Mouse (Mus musculus) liver, adult (tissue): Measurements from ENCODE around the gene 9930021J03Rik.

Experiments
- GATA4 ChIP-seq: IDR thresholded peaks from 2 replicates; pipeline ENCODE4 v1.6.1; 2014; ENCODE audit warnings: mild to moderate bottlenecking, low read length; ENCODE audit not compliant: insufficient replicate concordance

The 9930021J03Rik gene

GRCm38 (mm10) chr19:29805917-29806785 is at the start of gene 9930021J03Rik:
Gene 9930021J03Rik (minus strand): TSS chr19:29805989.
- peak; percentile 9; the same call in 1 of the 2 replicates for TF ChIP-seq GATA4

- TF ChIP-seq GATA4: no peak
Observed at GRCm38 (mm10) chr19:29853711-29854110, 47.9 kb upstream of the 9930021J03Rik start.

- no peak for TF ChIP-seq GATA4
Observed at GRCm38 (mm10) chr19:29851036-29851690, 45.4 kb upstream of the 9930021J03Rik start.

- TF ChIP-seq GATA4: no peak
Observed at GRCm38 (mm10) chr19:29849924-29850551, 44.2 kb upstream of the 9930021J03Rik start.

GRCm38 (mm10) chr19:29844036-29844661 is 38.4 kb upstream of the 9930021J03Rik start:
- TF ChIP-seq GATA4: no peak

GRCm38 (mm10) chr19:29843641-29844035 is 37.8 kb upstream of the 9930021J03Rik start:
- no peak for TF ChIP-seq GATA4

GRCm38 (mm10) chr19:29842973-29843372 is 37.2 kb upstream of the 9930021J03Rik start:
- no peak for TF ChIP-seq GATA4

- no peak for TF ChIP-seq GATA4
Observed at GRCm38 (mm10) chr19:29840642-29841041, 34.9 kb upstream of the 9930021J03Rik start.

- TF ChIP-seq GATA4: no peak
Observed at GRCm38 (mm10) chr19:29838636-29839135, 32.9 kb upstream of the 9930021J03Rik start.

GRCm38 (mm10) chr19:29838171-29838570 is 32.4 kb upstream of the 9930021J03Rik start:
- TF ChIP-seq GATA4: no peak

GRCm38 (mm10) chr19:29835364-29836034 is 29.7 kb upstream of the 9930021J03Rik start:
- TF ChIP-seq GATA4: no peak

- no peak for TF ChIP-seq GATA4
Observed at GRCm38 (mm10) chr19:29830911-29831310, 25.1 kb upstream of the 9930021J03Rik start.

- TF ChIP-seq GATA4: no peak
Observed at GRCm38 (mm10) chr19:29828558-29828957, 22.8 kb upstream of the 9930021J03Rik start.

- no peak for TF ChIP-seq GATA4
Observed at GRCm38 (mm10) chr19:29826686-29827085, 20.9 kb upstream of the 9930021J03Rik start.
